Mouse (Mus musculus): Measurements from ENCODE around the gene Rasd1.
"Not testable (repeated sequence)": the region's sequence is repeated elsewhere in the genome, so short reads cannot be mapped to it uniquely, and the experiment has no call there.

Rasd1 gene

GRCm38 (mm10) chr11:59960476-59961337 lies 4.0 kb downstream of the Rasd1 start:
- DNase-seq: no peak

GRCm38 (mm10) chr11:59959453-59959852 lies 5.3 kb downstream of the Rasd1 start:
- no peak for DNase-seq

GRCm38 (mm10) chr11:59956749-59957148 lies 8.0 kb downstream of the Rasd1 start:
- no peak for DNase-seq

GRCm38 (mm10) chr11:59952892-59953291 lies 11.9 kb downstream of the Rasd1 start:
- DNase-seq: no peak

GRCm38 (mm10) chr11:59948401-59948767 lies 16.4 kb downstream of the Rasd1 start:
- no peak for DNase-seq

GRCm38 (mm10) chr11:59947752-59948400 lies 16.9 kb downstream of the Rasd1 start, which contains the start of gene Med9:
Med9 (plus strand) TSS chr11:59948206.
- DNase-seq: peak; percentile 89

- not testable (repeated sequence) for DNase-seq
Observed at GRCm38 (mm10) chr11:59944855-59945254, 19.9 kb downstream of the Rasd1 start.

- DNase-seq: no peak
Observed at GRCm38 (mm10) chr11:59941391-59941790, 23.4 kb downstream of the Rasd1 start.

GRCm38 (mm10) chr11:59940645-59941044 lies 24.1 kb downstream of the Rasd1 start:
- DNase-seq: no peak

- DNase-seq: no peak
Observed at GRCm38 (mm10) chr11:59939821-59940220, 24.9 kb downstream of the Rasd1 start.

- no peak for DNase-seq
Observed at GRCm38 (mm10) chr11:59937615-59938014, 27.1 kb downstream of the Rasd1 start.

GRCm38 (mm10) chr11:59937023-59937422 lies 27.7 kb downstream of the Rasd1 start:
- no peak for DNase-seq

GRCm38 (mm10) chr11:59933943-59934342 lies 30.8 kb downstream of the Rasd1 start:
- DNase-seq: no peak

- DNase-seq: no peak
Observed at GRCm38 (mm10) chr11:59932560-59933337, 32.0 kb downstream of the Rasd1 start.

GRCm38 (mm10) chr11:59930031-59930430 lies 34.7 kb downstream of the Rasd1 start:
- DNase-seq: no peak

GRCm38 (mm10) chr11:59921265-59921664 lies 43.5 kb downstream of the Rasd1 start:
- no peak for DNase-seq

GRCm38 (mm10) chr11:59920331-59920730 lies 44.4 kb downstream of the Rasd1 start:
- DNase-seq: no peak

- no peak for DNase-seq
Observed at GRCm38 (mm10) chr11:59919401-59919800, 45.3 kb downstream of the Rasd1 start.

GRCm38 (mm10) chr11:59918014-59918413 lies 46.7 kb downstream of the Rasd1 start:
- DNase-seq: no peak

- DNase-seq: no peak
Observed at GRCm38 (mm10) chr11:59913702-59914101, 51.0 kb downstream of the Rasd1 start.
